Mouse (Mus musculus): ENCODE data around the gene Trappc1.

GRCm38 (mm10) chr11:69362021-69362420 is 38.2 kb downstream of the Trappc1 start:
- TF ChIP-seq POLR2A (IDR thresholded peaks at IDR 0.05; ENCODE audit: low read depth, low read length) (no peak), CTCF (conservative IDR thresholded peaks at IDR 0.05; ENCODE audit: insufficient read depth, insufficient read length, low read depth, low read length) (no peak)

All from kidney, adult 2 months (tissue).